Mouse (Mus musculus): Measurements from ENCODE around the gene Fktn. TPM values are rescaled to one million over a fixed set of nuclear protein-coding genes. Genes with fewer than 3 reads are reported as not detected.
"Not testable (repeated sequence)": the region's sequence is repeated elsewhere in the genome, so short reads cannot be mapped to it uniquely, and the experiment has no call there.

Gene Fktn
- polyA plus RNA-seq, 1 experiment from 2014 or later = 14.8 TPM

- H3K27ac ChIP-seq = no peak overlapping the region
- H3K36me3 ChIP-seq = no peaks in the 10 kb centered on the region
- WGBS = 19% methylated on average over 18 of the region's 18 CpGs
- no peaks in the 10 kb centered on the region for H3K27me3 ChIP-seq
- peaks cover 25% of the 10 kb centered on the region for H3K4me1 ChIP-seq (replicated peaks)
- H3K9ac ChIP-seq = 0 out of 2 replicates have a peak overlapping the region, but pooled peaks have one; percentile 1
- no peaks in the 10 kb centered on the region for H3K9me3 ChIP-seq (replicated peaks)
- H3K4me3 ChIP-seq = no peak overlapping the region
- no peak for ATAC-seq (replicated peaks; ENCODE audit: insufficient number of reproducible peaks, insufficient read depth, low FRiP score, low read depth)
- peak overlapping the region; percentile 17 for H3K4me2 ChIP-seq
These were observed 83.3 kb downstream of the Fktn start for GRCm38 (mm10) chr4:53796865-53797772.

GRCm38 (mm10) chr4:53798896-53799676 lies 85.3 kb downstream of the Fktn start:
- ATAC-seq (replicated peaks; ENCODE audit: insufficient number of reproducible peaks, insufficient read depth, low FRiP score, low read depth) = no peak
- Histone ChIP-seq H3K27me3 (no peaks in the 10 kb centered on the region), H3K9me3 (replicated peaks) (no peaks in the 10 kb centered on the region), H3K9ac (no peak overlapping the region), H3K4me3 (no peak overlapping the region), H3K4me1 (replicated peaks) (peaks cover 25% of the 10 kb centered on the region), H3K4me2 (no peak overlapping the region), H3K36me3 (no peaks in the 10 kb centered on the region), H3K27ac (peak overlapping the region; percentile 42; the same call in 1 of the 2 replicates)
- 26% methylated on average over 7 of the region's 7 CpGs for WGBS

- Histone ChIP-seq H3K27me3 (no peaks in the 10 kb centered on the region), H3K9ac (no peak overlapping the region), H3K4me3 (no peak overlapping the region), H3K9me3 (replicated peaks) (no peaks in the 10 kb centered on the region), H3K4me1 (replicated peaks) (peaks cover 25% of the 10 kb centered on the region), H3K27ac (peak overlapping the region; percentile 42), H3K4me2 (no peak overlapping the region), H3K36me3 (no peaks in the 10 kb centered on the region)
- no peak for ATAC-seq (replicated peaks; ENCODE audit: insufficient number of reproducible peaks, insufficient read depth, low FRiP score, low read depth)
- WGBS = 28% methylated on average over 1 of the region's 1 CpGs
These were observed 86.0 kb downstream of the Fktn start for GRCm38 (mm10) chr4:53799753-53800152.

- H3K4me1 ChIP-seq (replicated peaks) = peaks cover 16% of the 10 kb centered on the region
- H3K36me3 ChIP-seq; H3K9ac ChIP-seq; H3K4me3 ChIP-seq; ATAC-seq (replicated peaks; ENCODE audit: insufficient number of reproducible peaks, insufficient read depth, low FRiP score, low read depth); H3K4me2 ChIP-seq; H3K9me3 ChIP-seq (replicated peaks); H3K27me3 ChIP-seq; H3K27ac ChIP-seq: not testable (repeated sequence)
- 89% methylated on average over 8 of the region's 8 CpGs for WGBS
These were observed 89.9 kb downstream of the Fktn start for GRCm38 (mm10) chr4:53803674-53804073.

- ATAC-seq (replicated peaks; ENCODE audit: insufficient number of reproducible peaks, insufficient read depth, low FRiP score, low read depth) = not testable (repeated sequence)
These were observed 92.6 kb downstream of the Fktn start for GRCm38 (mm10) chr4:53806428-53806827.

GRCm38 (mm10) chr4:53818320-53818719 lies 104.5 kb downstream of the Fktn start:
- H3K4me3 ChIP-seq = no peak overlapping the region
- H3K27me3 ChIP-seq = no peaks in the 10 kb centered on the region
- no peaks in the 10 kb centered on the region for H3K9me3 ChIP-seq (replicated peaks)
- WGBS = 23% methylated on average over 5 of the region's 5 CpGs
- ATAC-seq (replicated peaks; ENCODE audit: insufficient number of reproducible peaks, insufficient read depth, low FRiP score, low read depth) = no peak
- H3K27ac ChIP-seq = no peak overlapping the region
- H3K9ac ChIP-seq = no peak overlapping the region
- no peaks in the 10 kb centered on the region for H3K4me1 ChIP-seq (replicated peaks)
- H3K36me3 ChIP-seq = no peaks in the 10 kb centered on the region
- H3K4me2 ChIP-seq = no peak overlapping the region

More at GRCm38 (mm10) chr4:53806428-53806827, 92.6 kb downstream of the Fktn start:
- WGBS = 69% methylated on average over 6 of the region's 6 CpGs
- H3K36me3 ChIP-seq; H3K4me3 ChIP-seq; H3K4me1 ChIP-seq (replicated peaks); H3K9ac ChIP-seq; H3K27me3 ChIP-seq; H3K9me3 ChIP-seq (replicated peaks); H3K4me2 ChIP-seq; H3K27ac ChIP-seq: not testable (repeated sequence)

GRCm38 (mm10) chr4:53823697-53824096 lies 109.9 kb downstream of the Fktn start:
- no peak overlapping the region for H3K4me3 ChIP-seq
- 44% methylated on average over 6 of the region's 6 CpGs for WGBS
- no peak overlapping the region for H3K27ac ChIP-seq
- no peak for ATAC-seq (replicated peaks; ENCODE audit: insufficient number of reproducible peaks, insufficient read depth, low FRiP score, low read depth)
- H3K9ac ChIP-seq = no peak overlapping the region
- no peaks in the 10 kb centered on the region for H3K9me3 ChIP-seq (replicated peaks)
- no peaks in the 10 kb centered on the region for H3K36me3 ChIP-seq
- no peak overlapping the region for H3K4me2 ChIP-seq
- no peaks in the 10 kb centered on the region for H3K27me3 ChIP-seq
- peaks cover 10% of the 10 kb centered on the region; the same call in 1 of the 2 replicates for H3K4me1 ChIP-seq (replicated peaks)

GRCm38 (mm10) chr4:53824831-53825230 lies 111.0 kb downstream of the Fktn start:
- no peak for ATAC-seq (replicated peaks; ENCODE audit: insufficient number of reproducible peaks, insufficient read depth, low FRiP score, low read depth)
- 64% methylated on average over 4 of the region's 4 CpGs for WGBS
- H3K27ac ChIP-seq = no peak overlapping the region

GRCm38 (mm10) chr4:53825821-53826605 lies 112.2 kb downstream of the Fktn start, which contains the start of gene Tmem38b:
Tmem38b (plus strand) TSS chr4:53826045.
- no peaks in the 10 kb centered on the region for H3K9me3 ChIP-seq (replicated peaks)
- H3K9ac ChIP-seq = peak within 1 kb of the TSS; percentile 77
- peak within 1 kb of the TSS; percentile 81 for H3K4me2 ChIP-seq
- H3K27me3 ChIP-seq = no peaks in the 10 kb centered on the region
- WGBS = under 1% methylated on average over 55 of the region's 55 CpGs
- peak within 1 kb of the TSS; percentile 69 for H3K27ac ChIP-seq
- no peaks in the 10 kb centered on the region for H3K36me3 ChIP-seq
- ATAC-seq (replicated peaks; ENCODE audit: insufficient number of reproducible peaks, insufficient read depth, low FRiP score, low read depth) = peak; percentile 87
- H3K4me3 ChIP-seq = peak within 1 kb of the TSS; percentile 99
- H3K4me1 ChIP-seq (replicated peaks) = peaks cover 10% of the 10 kb centered on the region; the same call in 1 of the 2 replicates

More at GRCm38 (mm10) chr4:53824831-53825230, 111.0 kb downstream of the Fktn start:
- H3K9me3 ChIP-seq (replicated peaks) = no peaks in the 10 kb centered on the region
- no peak overlapping the region for H3K4me3 ChIP-seq
- H3K9ac ChIP-seq = no peak overlapping the region
- H3K4me2 ChIP-seq = no peak overlapping the region
- H3K36me3 ChIP-seq = no peaks in the 10 kb centered on the region
- no peaks in the 10 kb centered on the region for H3K27me3 ChIP-seq
- peaks cover 10% of the 10 kb centered on the region; the same call in 1 of the 2 replicates for H3K4me1 ChIP-seq (replicated peaks)

- Histone ChIP-seq H3K9ac (peak overlapping the region; percentile 77), H3K36me3 (no peaks in the 10 kb centered on the region), H3K4me2 (peak overlapping the region; percentile 81), H3K27me3 (no peaks in the 10 kb centered on the region), H3K4me3 (peak overlapping the region; percentile 99), H3K4me1 (replicated peaks) (peaks cover 10% of the 10 kb centered on the region; the same call in 1 of the 2 replicates), H3K9me3 (replicated peaks) (no peaks in the 10 kb centered on the region), H3K27ac (peak overlapping the region; percentile 69; the same call in 1 of the 2 replicates)
- no peak for ATAC-seq (replicated peaks; ENCODE audit: insufficient number of reproducible peaks, insufficient read depth, low FRiP score, low read depth)
- 6% methylated on average over 11 of the region's 11 CpGs for WGBS
These were observed 112.9 kb downstream of the Fktn start for GRCm38 (mm10) chr4:53826641-53827248.

Data from heart, embryonic 15.5 days (tissue).